Mouse (Mus musculus): ENCODE measurements around the gene Ceacam5. TPM values are rescaled to one million over a fixed set of nuclear protein-coding genes. Genes with fewer than 3 reads are reported as not detected.

Gene Ceacam5
- total RNA-seq (2021) = not detected
- long read RNA-seq, experiment 1 = 0 reads
- long read RNA-seq, experiment 2 = 0 reads

GRCm38 (mm10) chr7:17712938-17713337, at the start of gene Ceacam5:
Ceacam5 (plus strand) TSS chr7:17713238.
- no peak for DNase-seq

Other genes with a start within 250 kb of the Ceacam5 start
- not detected for gene Ceacam14, start 99.4 kb downstream of the Ceacam5 start, total RNA-seq (2021)
- gene Gm5155, start 158.5 kb downstream of the Ceacam5 start, total RNA-seq (2021) = not detected